Mouse (Mus musculus) urinary bladder, postnatal 4 days (tissue): Measurements from ENCODE around the gene Ston2.
"Not testable (repeated sequence)": the region's sequence is repeated elsewhere in the genome, so short reads cannot be mapped to it uniquely, and the experiment has no call there.

Experiments used
- DNase-seq, 2 experiments: peaks; one replicate each; pipeline ENCODE4 v3.0.0; 2021 to 2022; ENCODE audit warnings: low spot score in 2 of 2

Gene Ston2

DNA sequence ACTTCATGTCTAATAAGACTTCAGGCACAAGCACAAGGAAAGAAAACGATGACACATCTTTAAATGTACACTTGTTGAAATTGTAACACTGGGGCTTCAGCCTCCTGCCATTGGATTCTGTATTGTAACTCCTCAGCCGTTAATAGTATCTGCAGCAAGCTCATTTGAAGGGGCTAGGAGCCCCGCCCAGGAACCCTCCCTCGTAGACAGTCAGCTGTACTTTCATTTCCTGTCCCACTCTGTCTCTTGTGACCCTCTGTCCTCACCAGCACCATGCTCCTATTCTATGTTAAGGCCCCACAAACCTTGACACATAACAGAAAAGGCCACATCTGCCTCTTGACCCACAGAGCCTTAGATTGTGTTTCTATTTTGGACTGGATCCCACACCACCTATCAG lies 3.6 kb upstream of the Ston2 start:
- DNase-seq, result no peak

- DNase-seq, result no peak
These were observed 1.6 kb upstream of the Ston2 start for GRCm38 (mm10) chr12:91789801-91790200.

DNA sequence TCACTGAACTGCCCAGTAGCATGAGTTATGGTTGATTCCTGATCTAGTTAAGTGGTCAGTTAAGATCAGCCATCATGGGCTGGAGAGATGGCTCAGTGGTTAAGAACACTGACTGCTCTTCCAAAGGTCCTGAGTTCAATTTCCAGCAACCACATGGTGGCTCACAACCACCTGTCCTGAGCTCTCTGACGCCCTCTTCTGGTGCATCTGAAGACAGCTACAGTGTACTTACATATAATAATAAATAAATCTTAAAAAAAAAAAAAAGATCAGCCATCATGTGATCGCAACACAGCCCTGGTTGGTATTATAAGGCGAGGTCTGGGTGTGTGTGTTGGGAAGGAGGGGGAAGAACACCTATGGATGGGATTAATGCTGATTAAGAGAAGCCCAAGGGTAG lies 259 bp upstream of the Ston2 start:
- DNase-seq, result not testable (repeated sequence)

- DNase-seq, result peak; percentile 74 to 79
These were observed 1.8 kb downstream of the Ston2 start for GRCm38 (mm10) chr12:91786355-91786754.

DNA sequence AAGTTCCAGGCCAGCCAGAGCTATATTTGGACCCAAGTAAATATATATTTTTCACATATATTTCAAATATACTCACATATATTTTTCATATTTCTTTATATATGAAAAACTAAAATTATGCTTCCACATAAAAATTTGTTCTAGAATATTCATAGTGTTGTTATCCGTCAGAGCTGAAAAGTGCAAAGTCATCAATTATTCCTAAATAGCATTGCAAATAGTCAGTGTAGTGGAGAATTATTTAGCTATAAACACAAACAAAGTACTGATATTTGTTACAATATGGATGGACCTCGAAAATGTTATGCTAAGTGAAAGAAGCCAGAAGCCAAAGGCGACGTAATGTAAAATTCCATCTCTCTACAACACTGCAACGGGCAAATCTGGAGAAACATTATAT lies 6.8 kb downstream of the Ston2 start:
- DNase-seq, result no peak

DNA sequence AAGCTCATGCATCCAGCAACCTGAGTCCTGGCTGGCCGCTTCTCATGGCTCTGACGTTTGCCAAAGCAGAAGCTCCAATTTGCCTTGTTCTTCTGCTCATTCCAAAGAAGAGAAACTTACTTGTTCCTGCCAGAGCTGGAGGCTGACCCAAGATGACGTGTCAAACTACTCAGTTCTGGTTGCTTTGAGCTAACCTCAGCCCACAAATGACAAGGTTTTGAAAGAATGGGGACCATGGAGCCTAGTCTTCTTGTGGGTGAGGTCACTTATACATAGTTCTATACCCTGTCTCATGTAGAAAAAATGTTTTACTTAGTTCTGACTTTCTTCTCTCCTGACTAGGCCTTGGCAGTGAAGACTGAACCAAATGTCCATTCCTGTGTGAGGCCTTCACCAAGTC lies 7.7 kb downstream of the Ston2 start:
- DNase-seq, result no peak

- peak; percentile 68 to 76 for DNase-seq
These were observed 9.2 kb downstream of the Ston2 start for GRCm38 (mm10) chr12:91779004-91779365.

GRCm38 (mm10) chr12:91778211-91779003 lies 9.8 kb downstream of the Ston2 start:
- DNase-seq, result peak; percentile 53 to 68

DNA sequence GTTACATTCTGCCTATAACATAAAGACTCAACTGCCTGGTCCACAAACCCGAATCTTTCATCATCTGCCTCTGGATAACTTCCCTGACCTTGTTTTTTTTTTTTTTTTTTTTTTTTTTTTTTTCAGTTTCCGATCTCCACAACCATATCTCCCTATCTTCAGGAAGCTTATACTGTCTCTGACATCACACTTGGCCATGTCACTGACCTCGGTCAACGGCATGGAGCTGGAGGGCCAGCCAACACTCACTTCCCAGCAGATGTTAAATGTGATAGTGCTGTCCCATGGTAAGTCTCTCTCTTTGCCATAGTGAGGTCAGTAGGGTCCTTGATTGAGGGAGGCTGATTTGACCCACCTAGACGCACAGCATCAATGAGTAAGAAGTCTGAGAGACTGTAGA lies 11.8 kb downstream of the Ston2 start:
- no peak for DNase-seq

DNA sequence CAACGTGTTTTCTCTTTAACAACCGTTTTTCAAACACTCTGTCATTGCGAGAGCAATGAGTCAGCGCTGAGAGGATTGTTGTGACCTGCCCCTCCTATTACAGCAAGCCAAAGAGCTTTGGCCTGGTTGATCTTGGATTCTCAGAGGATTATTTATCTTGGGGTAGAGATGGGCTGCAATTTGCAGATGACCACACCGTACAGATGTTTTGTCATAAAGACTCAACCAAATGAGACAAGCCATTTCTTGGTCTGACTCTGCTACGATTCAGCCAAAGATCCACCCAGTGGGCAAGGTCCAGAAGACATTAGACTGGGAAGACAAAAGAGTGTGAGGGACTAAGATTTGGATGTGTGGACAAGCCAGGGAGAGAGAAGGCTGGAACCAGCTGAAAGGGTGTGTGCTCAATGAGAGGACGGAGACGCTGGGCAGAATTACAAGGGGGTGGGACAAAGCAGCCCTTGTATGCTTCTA lies 13.3 kb downstream of the Ston2 start:
- DNase-seq, result no peak

GRCm38 (mm10) chr12:91768871-91769270 lies 19.3 kb downstream of the Ston2 start:
- DNase-seq, result no peak

DNA sequence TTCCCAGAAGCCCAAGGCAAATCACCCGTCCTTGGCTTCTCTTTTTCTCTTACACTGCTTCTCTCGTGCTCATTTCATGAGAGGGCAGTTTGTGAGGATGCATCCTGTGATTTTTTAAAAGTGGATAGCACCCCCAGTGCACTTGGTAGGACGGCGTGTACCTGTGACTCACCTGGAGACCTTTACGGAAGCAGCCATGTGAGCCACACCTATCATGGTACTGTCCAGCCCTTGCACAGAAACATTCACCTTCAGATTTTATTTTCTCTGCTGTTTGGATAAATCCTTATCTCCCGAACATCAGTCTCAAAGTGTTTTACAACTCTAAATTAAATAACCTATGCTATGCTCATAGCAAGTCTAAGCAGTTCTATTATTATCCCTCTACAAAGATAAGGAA lies 20.0 kb downstream of the Ston2 start:
- DNase-seq, result no peak

GRCm38 (mm10) chr12:91766338-91767107 lies 21.7 kb downstream of the Ston2 start:
- DNase-seq, result no peak

DNA sequence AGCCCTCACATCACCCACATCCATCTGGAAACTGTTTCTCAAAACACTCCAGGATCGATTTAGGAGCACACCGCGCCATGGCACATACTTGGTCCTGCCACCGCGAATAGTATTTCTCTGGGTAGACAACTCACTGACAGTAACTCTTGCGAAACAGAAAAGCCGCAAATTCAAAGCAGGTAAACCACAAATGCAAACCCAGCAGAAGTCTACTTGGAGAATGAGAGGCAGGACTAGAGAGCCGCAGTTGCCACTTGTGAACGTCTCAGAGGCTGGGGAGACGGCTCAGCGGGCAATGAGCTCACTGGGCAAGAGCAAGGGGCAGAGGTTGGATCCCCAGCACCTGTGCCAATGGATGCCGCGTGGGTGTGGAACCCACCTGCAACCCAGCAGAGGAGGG lies 22.7 kb downstream of the Ston2 start:
- DNase-seq, result no peak

DNA sequence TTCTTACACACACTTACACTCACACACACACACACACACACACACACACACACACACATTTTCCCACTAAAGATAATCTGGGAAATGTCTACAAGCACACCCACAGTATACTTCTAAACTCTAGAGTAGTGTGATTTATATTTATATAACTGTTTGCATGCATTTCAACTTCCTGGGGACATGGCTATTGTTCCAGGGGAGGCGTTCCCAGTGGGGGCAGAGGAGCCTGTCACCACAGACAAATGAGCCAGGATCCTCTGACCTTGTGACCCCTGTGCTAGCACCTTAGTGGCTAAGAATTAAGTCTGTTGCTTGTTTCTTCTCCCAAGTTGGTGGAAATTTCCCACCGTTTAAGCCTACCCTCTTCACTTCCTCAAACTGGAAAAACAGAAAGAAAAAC lies 23.1 kb downstream of the Ston2 start:
- no peak for DNase-seq

GRCm38 (mm10) chr12:91764471-91764870 lies 23.7 kb downstream of the Ston2 start:
- DNase-seq, result no peak

- DNase-seq, result no peak
These were observed 28.4 kb downstream of the Ston2 start for GRCm38 (mm10) chr12:91759836-91760235.

GRCm38 (mm10) chr12:91757854-91758562 lies 30.2 kb downstream of the Ston2 start:
- no peak for DNase-seq

DNA sequence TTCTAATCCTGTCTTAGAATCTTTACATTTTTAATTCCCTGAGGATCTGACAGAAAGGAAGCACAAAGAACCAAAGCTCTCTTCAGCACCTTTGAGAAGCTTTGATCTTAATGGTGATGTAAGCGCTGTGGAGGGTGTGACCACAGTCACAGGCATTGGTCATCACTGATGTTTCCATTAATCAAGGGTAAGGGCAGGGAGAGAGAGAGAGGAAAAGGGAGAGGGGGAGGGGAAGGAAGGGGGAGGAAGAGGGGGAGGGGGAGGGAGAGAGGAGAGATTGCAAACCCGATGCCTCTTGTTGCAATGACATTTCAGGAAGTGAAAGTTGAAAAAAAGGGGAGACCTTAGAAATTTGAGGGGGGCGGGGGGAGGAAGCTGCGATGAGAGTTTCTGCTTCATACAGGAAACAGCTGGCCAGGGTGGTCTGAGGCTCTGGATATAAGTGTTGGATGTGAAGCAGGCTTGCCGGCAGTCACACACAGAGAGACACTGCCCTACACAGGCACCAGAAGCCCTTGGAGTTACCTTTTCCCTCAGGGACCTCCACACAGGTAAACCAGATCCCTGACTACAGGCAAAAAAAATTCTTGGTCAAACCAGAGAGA lies 31.5 kb downstream of the Ston2 start:
- DNase-seq, result no peak

- no peak for DNase-seq
These were observed 33.6 kb downstream of the Ston2 start for GRCm38 (mm10) chr12:91754606-91755005.

DNA sequence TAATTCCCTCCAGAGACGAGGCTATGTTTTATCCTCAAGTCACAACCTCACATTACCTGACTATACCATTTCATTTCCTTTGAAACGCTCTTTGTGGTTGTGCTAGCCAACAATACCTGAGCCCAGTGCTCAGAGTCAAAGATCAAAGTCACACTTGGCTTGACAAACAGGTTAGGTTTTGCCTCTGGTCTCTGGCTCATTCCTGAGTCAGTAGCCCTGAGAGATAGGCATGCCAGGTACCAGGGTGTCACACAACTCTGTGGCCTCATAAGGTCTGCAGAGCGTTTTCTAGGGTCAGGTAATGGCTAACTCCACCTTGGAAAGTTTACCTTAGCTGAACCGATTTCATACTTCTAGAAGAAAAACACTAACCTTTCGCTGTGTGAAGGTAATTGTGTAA lies 35.5 kb downstream of the Ston2 start:
- DNase-seq, result no peak
